Mouse (Mus musculus): ENCODE measurements around the gene Gm45234.

DNA sequence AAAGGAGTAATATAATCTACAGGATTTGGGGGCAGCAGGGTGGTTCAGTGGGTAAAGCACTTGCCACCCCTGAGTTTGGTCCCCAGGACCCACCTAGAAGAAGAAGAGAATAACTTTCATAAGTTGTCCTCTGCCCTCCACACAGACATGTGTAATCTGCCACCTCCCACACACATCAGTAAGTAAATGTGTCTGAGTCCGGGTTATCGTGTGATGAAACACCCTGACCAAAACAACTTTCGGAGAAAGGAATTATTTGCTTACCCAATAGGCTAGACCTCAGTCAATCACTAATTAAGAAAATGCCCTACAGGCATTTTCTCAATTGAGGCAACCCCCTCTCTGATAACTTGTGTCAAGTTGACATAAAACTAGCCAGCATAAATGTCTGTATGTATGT, 65.3 kb downstream of the Gm45234 start:
- TF ChIP-seq CTCF (IDR thresholded peaks at IDR 0.05; ENCODE audit: low read depth, low read length) (no peak), EP300 (IDR thresholded peaks at IDR 0.05; ENCODE audit: insufficient read depth, low read depth, low read length) (no peak)
